Mouse (Mus musculus) liver, postnatal 0 days (tissue): Measurements from ENCODE around the gene A930017K11Rik.
A peak's percentile ranks its signal among the peaks of the same experiment; 100 is the strongest.

Experiments used
- CTCF ChIP-seq: sonication (generic); IDR thresholded peaks from 2 replicates; pipeline ENCODE4 v1.5.1; 2016; ENCODE audit warnings: antibody characterized with exemption, low read depth
- EP300 ChIP-seq: IDR thresholded peaks from 2 replicates; pipeline ENCODE4 v1.6.1; 2016; ENCODE audit warnings: antibody characterized with exemption, low read depth, mild to moderate bottlenecking

GRCm38 (mm10) chr17:25919786-25920642 is 32.4 kb downstream of the A930017K11Rik start:
- TF ChIP-seq CTCF (peak; percentile 11; the same call in 1 of the 2 replicates), EP300 (no peak)
